Mouse (Mus musculus): ENCODE measurements around the gene Fam19a2.

Fam19a2 gene

DNA sequence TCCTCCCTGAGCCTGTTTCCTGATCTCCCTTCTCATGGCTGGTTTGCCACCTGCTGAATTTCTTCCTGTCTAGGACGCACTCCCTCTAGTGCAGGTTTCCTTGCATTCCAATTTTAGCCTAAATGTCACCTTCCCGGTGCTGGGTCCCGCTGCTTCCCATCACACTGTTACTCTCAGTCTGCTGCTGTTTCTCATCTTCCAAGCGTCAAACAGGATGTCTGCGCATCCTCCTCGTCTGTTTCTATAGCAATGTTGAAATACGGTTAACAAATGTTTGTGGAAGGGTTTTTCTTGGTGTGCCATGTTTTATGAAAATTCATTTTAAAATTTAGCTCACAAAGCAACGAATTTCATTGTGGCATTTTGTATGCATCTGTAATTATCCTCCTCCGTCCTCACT is 131.6 kb downstream of the Fam19a2 start:
- DNase-seq, result no peak

- peak in 1 of 2 experiments; percentile 2 for DNase-seq
These were observed 134.3 kb downstream of the Fam19a2 start for GRCm38 (mm10) chr10:123398136-123398535.

DNA sequence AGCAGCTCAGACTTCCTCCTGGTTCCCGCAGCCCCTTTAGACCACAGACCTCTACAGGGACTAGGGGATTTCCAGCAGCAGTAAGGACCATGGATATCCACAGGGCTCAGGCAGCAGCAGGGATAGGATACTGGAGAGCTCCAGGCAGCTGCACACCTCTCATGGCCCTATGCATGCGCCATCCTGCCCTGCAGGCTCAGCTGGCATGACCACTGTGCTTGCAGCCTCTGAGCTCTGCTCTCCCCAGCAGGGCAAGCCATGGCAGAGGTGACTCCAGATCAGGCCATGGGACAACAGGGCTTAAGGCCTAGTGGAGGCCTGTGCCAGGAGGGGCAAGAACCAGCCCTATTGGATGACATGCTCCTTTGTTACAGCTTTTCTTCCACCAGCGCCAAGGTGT is 137.4 kb downstream of the Fam19a2 start:
- no peak for DNase-seq

DNA sequence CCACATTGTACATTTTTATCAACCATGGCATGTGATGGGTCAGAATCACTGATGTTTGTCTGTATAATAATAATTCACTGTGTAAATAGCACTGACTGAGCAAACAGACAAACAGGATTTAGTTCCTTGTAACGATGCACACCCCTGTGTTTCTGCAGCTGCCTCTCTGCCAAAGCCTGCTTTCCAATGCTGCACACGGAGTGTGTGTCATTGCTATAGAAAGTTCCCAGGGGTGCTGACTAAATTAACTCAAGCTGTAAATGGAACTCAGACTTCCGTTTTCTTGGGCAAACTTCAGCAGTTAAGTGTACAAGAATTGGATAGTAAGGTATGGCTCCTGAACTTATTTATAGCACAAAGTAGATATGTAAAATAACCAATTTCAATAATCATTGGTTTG is 138.7 kb downstream of the Fam19a2 start:
- DNase-seq, result no peak

- peak; percentile 24 to 25 for DNase-seq
These were observed 151.2 kb downstream of the Fam19a2 start for GRCm38 (mm10) chr10:123414953-123415352.

- DNase-seq, result no peak
These were observed 152.2 kb downstream of the Fam19a2 start for GRCm38 (mm10) chr10:123416024-123416423.

DNA sequence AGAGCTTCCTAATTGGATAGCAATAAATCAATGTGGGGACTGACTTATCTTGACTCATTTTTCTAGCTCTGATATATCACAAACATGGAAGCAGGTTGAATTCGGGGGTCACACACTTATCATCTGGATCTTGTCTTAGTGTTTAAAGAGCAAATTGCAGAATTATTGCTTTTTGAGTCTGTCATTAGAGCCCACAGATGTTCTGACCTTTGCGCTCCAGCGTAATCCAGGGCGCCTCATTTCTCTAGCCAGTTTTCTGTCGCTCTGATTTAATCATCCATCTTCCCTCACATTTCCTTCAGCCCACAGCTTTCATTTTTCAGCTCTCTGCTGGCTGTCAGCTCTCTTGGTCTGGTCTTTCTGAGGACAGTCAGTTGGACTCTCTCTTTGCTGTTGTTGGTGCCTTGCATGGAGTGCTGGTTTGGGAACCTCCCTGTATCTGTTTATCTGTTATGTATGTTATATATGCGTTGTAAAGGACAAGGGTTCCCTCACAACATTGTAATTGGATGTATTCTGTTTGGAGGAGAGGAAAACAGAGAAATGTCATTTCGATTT is 154.9 kb downstream of the Fam19a2 start:
- DNase-seq, result peak; percentile 22 to 51

GRCm38 (mm10) chr10:123420249-123420648 is 156.5 kb downstream of the Fam19a2 start:
- DNase-seq, result no peak

GRCm38 (mm10) chr10:123424482-123424881 is 160.7 kb downstream of the Fam19a2 start:
- DNase-seq, result no peak

DNA sequence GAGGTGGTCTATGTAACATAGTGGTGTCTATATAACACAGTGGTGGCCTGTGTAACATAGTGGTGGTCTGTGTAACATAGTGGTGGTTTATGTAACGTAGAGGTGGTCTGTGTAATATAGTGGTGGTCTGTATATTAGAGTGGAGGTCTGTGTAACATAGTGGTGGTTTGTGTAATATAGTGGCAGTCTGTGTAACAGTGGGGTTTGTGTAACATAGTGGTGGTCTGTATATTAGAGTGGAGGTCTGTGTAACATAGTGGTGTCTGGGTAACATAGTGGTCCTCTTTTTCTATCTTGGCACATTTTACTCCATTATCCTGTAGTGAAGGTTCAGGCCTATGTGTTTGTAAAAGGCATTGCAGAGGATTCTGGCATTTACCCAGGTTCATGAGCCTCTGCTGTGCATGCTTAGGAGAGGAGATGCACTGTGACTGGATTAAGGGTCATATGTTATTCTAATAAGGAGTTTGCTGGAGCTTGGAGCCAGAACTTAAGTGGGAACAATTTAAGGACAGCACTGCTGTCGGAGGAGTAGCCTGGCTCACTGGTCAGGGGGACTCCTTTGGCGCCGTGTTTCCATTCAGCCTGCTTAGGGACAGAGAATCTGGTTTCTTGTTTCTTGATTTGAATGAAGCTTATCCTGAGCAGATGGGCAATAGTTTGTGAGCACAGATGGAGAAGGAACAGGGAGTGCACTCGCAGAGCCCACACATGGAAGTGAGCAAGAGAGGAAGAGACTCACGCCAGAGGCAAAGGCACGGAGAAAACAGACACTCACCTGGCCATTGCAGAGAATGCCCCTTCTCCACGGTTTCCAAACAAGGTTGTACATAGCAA is 162.9 kb downstream of the Fam19a2 start:
- no peak for DNase-seq

GRCm38 (mm10) chr10:123431569-123431968 is 167.8 kb downstream of the Fam19a2 start:
- DNase-seq, result peak; percentile 18 to 29

DNA sequence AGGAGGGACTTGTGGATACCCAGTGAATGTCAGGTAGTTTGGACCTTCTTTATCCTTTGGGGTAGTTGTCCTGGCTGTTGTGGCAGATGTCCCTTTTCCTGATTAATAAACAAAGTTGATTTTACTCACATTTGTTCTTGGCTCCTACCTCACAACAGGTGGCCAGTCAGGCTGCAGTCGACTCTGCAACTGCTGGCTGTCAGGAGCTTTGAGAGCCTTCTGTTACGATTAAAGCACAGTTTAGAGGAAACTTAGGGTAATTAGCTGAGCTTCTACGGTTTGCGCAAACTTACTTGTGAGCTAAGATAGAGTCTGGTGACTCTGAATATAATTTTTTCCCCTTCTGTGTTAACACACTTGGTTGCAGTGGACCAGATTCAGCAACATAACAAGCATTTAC is 173.8 kb downstream of the Fam19a2 start:
- DNase-seq, result no peak

DNA sequence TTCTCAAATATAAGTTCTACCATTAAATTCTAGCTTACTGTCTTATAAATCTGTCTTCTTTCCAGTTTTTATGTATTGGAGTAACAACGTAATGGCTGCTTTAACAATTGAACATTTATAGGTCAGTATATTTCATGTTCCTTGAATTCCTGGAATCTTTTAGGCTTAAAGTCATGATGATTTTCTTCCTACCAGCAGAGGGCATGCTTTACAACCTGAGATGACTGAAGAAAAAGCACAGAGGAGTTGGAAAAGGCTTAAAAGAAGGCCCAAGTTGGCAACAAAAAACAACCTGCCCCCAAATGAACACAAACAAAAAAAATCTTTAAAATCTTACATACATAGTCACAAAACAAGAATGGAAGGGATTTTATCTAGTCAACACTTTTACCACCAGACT is 193.0 kb downstream of the Fam19a2 start:
- DNase-seq, result no peak

GRCm38 (mm10) chr10:123460466-123460865 is 196.7 kb downstream of the Fam19a2 start:
- DNase-seq, result no peak

GRCm38 (mm10) chr10:123462305-123462704 is 198.5 kb downstream of the Fam19a2 start:
- no peak for DNase-seq

DNA sequence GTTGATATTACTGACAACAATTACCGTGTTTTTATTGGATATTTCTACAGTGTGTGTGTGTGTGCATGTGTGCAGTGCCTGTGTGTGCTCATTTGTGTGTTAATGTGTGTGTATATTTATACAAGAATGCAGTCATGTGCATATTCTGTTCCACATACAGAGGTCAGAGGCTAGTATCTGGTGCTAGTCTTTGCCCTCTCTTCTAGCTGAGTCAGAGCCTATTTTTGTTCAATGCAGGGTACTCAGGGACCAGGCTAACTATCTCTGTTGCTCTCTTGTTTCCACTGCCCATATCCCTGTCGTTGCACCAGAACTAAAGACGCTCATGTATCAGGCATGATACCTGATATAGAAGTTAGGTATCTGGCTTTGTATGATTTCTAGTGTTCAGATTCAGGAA is 251.0 kb downstream of the Fam19a2 start:
- DNase-seq, result no peak

- DNase-seq, result no peak
These were observed 256.8 kb downstream of the Fam19a2 start for GRCm38 (mm10) chr10:123520613-123521012.

DNA sequence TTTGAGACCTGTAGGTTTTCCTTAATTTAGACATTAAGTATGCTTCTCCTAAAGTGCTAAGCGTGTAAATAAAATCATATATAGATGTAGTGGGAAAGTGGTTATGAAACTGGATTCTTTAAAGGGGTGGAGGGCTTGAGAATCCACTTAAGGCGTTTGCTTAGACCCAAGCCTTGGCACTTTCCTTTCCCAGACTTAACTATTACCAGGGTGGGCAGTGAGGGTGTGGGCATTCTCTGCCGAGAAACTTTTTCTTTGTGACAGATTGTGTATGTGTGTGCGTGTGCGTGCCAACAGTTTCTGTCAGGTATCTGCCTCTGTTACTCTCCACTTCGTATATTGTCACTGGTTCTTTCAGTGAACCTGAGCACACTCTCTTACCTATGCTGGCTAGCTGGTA is 257.4 kb downstream of the Fam19a2 start:
- DNase-seq, result no peak

GRCm38 (mm10) chr10:123525424-123525823 is 261.6 kb downstream of the Fam19a2 start:
- no peak for DNase-seq

DNA sequence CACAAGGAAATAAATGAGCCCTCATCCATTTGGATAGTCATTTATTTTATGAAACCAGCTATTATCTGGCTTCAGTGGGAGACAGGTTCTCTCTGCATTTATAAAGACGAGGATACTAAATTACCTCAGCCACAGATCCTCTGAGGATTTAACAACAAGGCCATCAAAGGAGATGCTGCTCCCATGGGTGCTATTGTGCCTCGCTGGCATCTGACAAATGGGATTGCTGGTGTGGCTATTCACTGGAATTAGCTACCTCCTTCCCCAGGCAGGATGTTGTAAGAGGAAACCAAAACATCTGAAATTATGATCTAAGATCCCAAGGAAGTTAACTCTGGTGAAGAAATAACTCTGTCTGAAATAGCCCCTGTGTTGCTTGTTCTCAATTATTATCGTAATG is 262.3 kb downstream of the Fam19a2 start:
- no peak for DNase-seq

- no peak for DNase-seq
These were observed 272.3 kb downstream of the Fam19a2 start for GRCm38 (mm10) chr10:123536143-123536542.

GRCm38 (mm10) chr10:123548391-123548790 is 284.6 kb downstream of the Fam19a2 start:
- no peak for DNase-seq

DNA sequence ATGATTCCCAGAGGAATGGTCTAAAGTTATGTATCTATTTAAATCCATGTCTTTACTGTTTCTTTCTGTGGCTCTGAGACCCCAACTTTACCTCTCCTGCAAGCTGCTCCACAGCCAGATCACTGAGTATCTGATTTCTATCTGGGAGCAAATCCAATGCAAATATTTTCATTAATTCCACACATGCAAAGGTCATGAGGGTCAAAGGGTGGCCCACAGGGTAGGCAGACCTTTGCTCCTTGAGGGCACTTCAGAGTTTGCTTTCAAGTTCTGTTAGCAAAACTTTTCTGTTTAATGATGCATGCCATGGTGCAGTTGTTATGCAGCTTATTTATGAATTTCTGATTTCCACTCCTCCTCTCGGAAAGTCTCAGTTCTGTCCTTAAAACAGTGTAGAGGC is 303.9 kb downstream of the Fam19a2 start:
- peak in 1 of 2 experiments; percentile 17 for DNase-seq

- no peak for DNase-seq
These were observed 306.9 kb downstream of the Fam19a2 start for GRCm38 (mm10) chr10:123570616-123571188.

All from kidney, postnatal 4 days (tissue).